ENCODE assay signal across 9 mouse cellular contexts in the genomic region with DNA sequence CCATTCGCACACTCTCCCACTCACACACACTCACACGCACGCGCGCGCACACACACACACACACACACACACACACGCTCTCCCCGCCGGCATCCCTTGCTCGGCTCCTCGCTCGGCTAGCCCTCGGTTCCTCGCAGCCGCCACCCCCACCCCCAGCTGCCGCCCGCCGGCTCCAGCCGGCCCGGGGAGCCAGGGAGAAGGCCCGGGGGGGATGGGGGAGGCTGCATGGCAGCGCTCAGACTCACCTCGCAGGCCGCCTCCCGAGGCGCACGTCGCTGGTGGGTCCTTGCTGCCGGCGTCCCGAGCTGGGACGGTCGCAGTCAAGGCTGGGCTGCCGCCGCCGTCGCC. TPM values are rescaled to one million over a fixed set of nuclear protein-coding genes. Genes with fewer than 3 reads are reported as not detected.
DNase-seq lines count a peak whose midpoint lies in the region; ATAC-seq and TF ChIP-seq lines count a peak whose summit lies in the region.
"Had no signal": no experiment of that assay in that cellular context is flagged by ENCODE, and none has a peak within 500 bp of the region (broad histone marks: within the 10 kb centered on the region; RNA-seq: fewer than 3 reads in every experiment).

No protein-coding gene starts in this region.

- peak; percentile 64 for ATAC-seq in heart, embryonic 15.5 days (replicated peaks; ENCODE audit: insufficient number of reproducible peaks, insufficient read depth, low FRiP score, low read depth)
- peak; percentile 62 for ATAC-seq in midbrain, embryonic 14.5 days (ENCODE audit: low FRiP score, low TSS enrichment)

- peak overlapping the region; percentile 48 for H3K4me3 ChIP-seq in lung, adult 2 months (replicated peaks; ENCODE audit: extremely low read depth, low read depth, low read length)
- H3K4me3 ChIP-seq in heart, embryonic 15.5 days, result peak overlapping the region; percentile 60
- peak overlapping the region; percentile 58 for H3K4me3 ChIP-seq in midbrain, embryonic 14.5 days (replicated peaks; ENCODE audit: low read depth, low read length)

- no peaks in the 10 kb centered on the region for H3K9me3 ChIP-seq in heart, embryonic 15.5 days (replicated peaks)
- H3K9me3 ChIP-seq in midbrain, embryonic 14.5 days (ENCODE audit: control insufficient read depth, low read length), result no peaks in the 10 kb centered on the region

- H3K9ac ChIP-seq in heart, embryonic 15.5 days, result peak overlapping the region; percentile 58
- H3K9ac ChIP-seq in midbrain, embryonic 14.5 days (replicated peaks; ENCODE audit: low read length), result peak overlapping the region; percentile 81

- no peak for TF ChIP-seq POLR2A in lung, adult 2 months (IDR thresholded peaks at IDR 0.05; ENCODE audit: borderline replicate concordance, extremely low read depth, low read depth, low read length)

- WGBS in lung, adult 2 months, result 39% methylated on average over 37 of the region's 37 CpGs
- WGBS in heart, embryonic 15.5 days, result 29% methylated on average over 27 of the region's 37 CpGs
- 26% methylated on average over 37 of the region's 37 CpGs for WGBS in midbrain, embryonic 14.5 days

- no peak for DNase-seq in lung, adult 2 months
- no peak for DNase-seq in lung, adult 18-20 months
- DNase-seq in cerebellum, adult 9-11 months, result peak; percentile 57
- peak; percentile 15 to 36 for DNase-seq in layer of hippocampus, postnatal 14 days (ENCODE audit: low spot score in 2 of 2)
- DNase-seq in midbrain, embryonic 14.5 days, result no peak
- peak; percentile 22 for DNase-seq in yolk sac, embryonic 10.5 days (ENCODE audit: low spot score)
- DNase-seq in ovary, postnatal 14 days (ENCODE audit: low spot score), result no peak

- H3K4me2 ChIP-seq in heart, embryonic 15.5 days, result peak overlapping the region; percentile 86
- H3K4me2 ChIP-seq in midbrain, embryonic 14.5 days (ENCODE audit: low read length), result peak overlapping the region; percentile 58

- no peak for TF ChIP-seq CTCF in lung, adult 2 months (IDR thresholded peaks at IDR 0.05; ENCODE audit: insufficient read depth, low read length)

- H3K36me3 ChIP-seq in heart, embryonic 15.5 days, result no peaks in the 10 kb centered on the region
- no peaks in the 10 kb centered on the region for H3K36me3 ChIP-seq in midbrain, embryonic 14.5 days (ENCODE audit: control insufficient read depth, insufficient read depth, low read length)

- no peaks in the 10 kb centered on the region for H3K4me1 ChIP-seq in lung, adult 2 months (ENCODE audit: control insufficient read depth, insufficient read depth, low read length)
- H3K4me1 ChIP-seq in heart, embryonic 15.5 days (replicated peaks), result 0 out of 2 replicates have a peak, but pooled peaks cover 2% of the 10 kb centered on the region
- H3K4me1 ChIP-seq in midbrain, embryonic 14.5 days (ENCODE audit: control insufficient read depth, insufficient read depth, low read length), result no peaks in the 10 kb centered on the region

- peak overlapping the region; percentile 53 for H3K27ac ChIP-seq in heart, embryonic 15.5 days
- peak overlapping the region; percentile 94 for H3K27ac ChIP-seq in midbrain, embryonic 14.5 days (replicated peaks; ENCODE audit: low read depth, low read length)

- H3K27me3 ChIP-seq in heart, embryonic 15.5 days, result peaks cover 25% of the 10 kb centered on the region
- H3K27me3 ChIP-seq in midbrain, embryonic 14.5 days (ENCODE audit: control insufficient read depth, insufficient read depth, low read length), result no peaks in the 10 kb centered on the region; the same call in none of the 2 replicates

RNA-seq across cellular contexts. Expression of gene Nexmif, which starts 0.6 kb away (rescaled TPM):
- polyA plus RNA-seq in lung, adult 2 months (2012; rRNA removed), result 0.71 and 0.87 TPM in 2 replicates
- polyA plus RNA-seq in heart, embryonic 15.5 days (2015; fragmentation: Nextera tagmentation; extraction: Ambion mirVana), result 1.5 and 1.6 TPM in 2 replicates
- 10 to 100 TPM; 41.5 to 43.6 TPM for total RNA-seq in layer of hippocampus, postnatal 14 days (2021)
- 19.1 and 22.0 TPM in 2 replicates for polyA plus RNA-seq in midbrain, embryonic 14.5 days (2014; fragmentation: Nextera tagmentation; extraction: Ambion mirVana)
- total RNA-seq: hematopoietic stem cell, adult 5-6 weeks had no signal

Comparison
In these comparisons a context has a peak if more than half of its experiments do, and no peak if none do; other contexts are left out.
1. DNase-seq: peak in cerebellum, adult 9-11 months (single experiment), layer of hippocampus, postnatal 14 days (2 of 2) and yolk sac, embryonic 10.5 days (single experiment); none in lung, adult 2 months (single experiment), lung, adult 18-20 months (0 of 2), midbrain, embryonic 14.5 days (single experiment) and ovary, postnatal 14 days (single experiment).
2. Peak in every context shown above with its lines, with median percentiles within 50 percentile points of each other: H3K4me3 ChIP-seq.